Mouse (Mus musculus) T-helper 17 cell (primary cell): Measurements from ENCODE around the gene Kcnk3.

Source experiments
- in situ Hi-C, 2 experiments: fragments of 300-600 bp; cut with MboI, MseI; formaldehyde crosslinking; loops; 1 replicate in 1 of 2; 2 replicates in 1 of 2; pipeline ENCODE4 v1.15.1; 2025; ENCODE audit warnings: high pct_unique_total_duplicates in 2 of 2

Kcnk3 gene

DNA sequence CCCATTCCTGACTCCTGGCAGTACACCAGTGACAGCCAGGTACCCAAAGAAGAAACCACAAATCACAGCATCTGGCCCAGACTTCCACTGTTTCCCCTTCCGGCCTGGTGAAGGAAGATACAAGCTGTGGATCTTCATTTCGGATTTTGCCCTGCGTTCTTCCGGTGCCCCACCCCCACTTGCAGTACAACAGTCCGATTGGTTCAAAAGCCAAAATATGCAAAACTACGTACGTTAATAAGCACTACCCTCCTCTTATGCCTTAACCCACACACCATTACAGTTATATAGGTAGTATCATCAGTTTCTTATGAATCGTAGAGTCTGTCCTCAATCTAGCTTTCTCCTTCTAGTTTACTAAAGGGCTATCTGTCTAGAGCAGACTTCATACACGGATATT is 77.4 kb downstream of the Kcnk3 start:
- in situ Hi-C loops = loop anchor here in 1 of 2 experiments (10.0 kb wide), 1 partner anchor 1429 kb away; no protein-coding TSS in a partner anchor

GRCm38 (mm10) chr5:30665968-30666367 is 78.0 kb downstream of the Kcnk3 start:
- in situ Hi-C loops = loop anchor here in 1 of 2 experiments (10.0 kb wide), 1 partner anchor 1429 kb away; no protein-coding TSS in a partner anchor

GRCm38 (mm10) chr5:30666391-30667195 is 78.6 kb downstream of the Kcnk3 start, which contains the start of gene Cenpa:
Cenpa (plus strand) TSS chr5:30666777.
- in situ Hi-C loops = loop anchor here in 1 of 2 experiments (10.0 kb wide), 1 partner anchor 1428 kb away; no protein-coding TSS in a partner anchor

GRCm38 (mm10) chr5:30667215-30667614 is 79.2 kb downstream of the Kcnk3 start:
- in situ Hi-C loops = loop anchor here in 1 of 2 experiments (10.0 kb wide), 1 partner anchor 1428 kb away; no protein-coding TSS in a partner anchor

GRCm38 (mm10) chr5:30667686-30668085 is 79.7 kb downstream of the Kcnk3 start:
- in situ Hi-C loops = loop anchor here in 1 of 2 experiments (10.0 kb wide), 1 partner anchor 1427 kb away; no protein-coding TSS in a partner anchor

DNA sequence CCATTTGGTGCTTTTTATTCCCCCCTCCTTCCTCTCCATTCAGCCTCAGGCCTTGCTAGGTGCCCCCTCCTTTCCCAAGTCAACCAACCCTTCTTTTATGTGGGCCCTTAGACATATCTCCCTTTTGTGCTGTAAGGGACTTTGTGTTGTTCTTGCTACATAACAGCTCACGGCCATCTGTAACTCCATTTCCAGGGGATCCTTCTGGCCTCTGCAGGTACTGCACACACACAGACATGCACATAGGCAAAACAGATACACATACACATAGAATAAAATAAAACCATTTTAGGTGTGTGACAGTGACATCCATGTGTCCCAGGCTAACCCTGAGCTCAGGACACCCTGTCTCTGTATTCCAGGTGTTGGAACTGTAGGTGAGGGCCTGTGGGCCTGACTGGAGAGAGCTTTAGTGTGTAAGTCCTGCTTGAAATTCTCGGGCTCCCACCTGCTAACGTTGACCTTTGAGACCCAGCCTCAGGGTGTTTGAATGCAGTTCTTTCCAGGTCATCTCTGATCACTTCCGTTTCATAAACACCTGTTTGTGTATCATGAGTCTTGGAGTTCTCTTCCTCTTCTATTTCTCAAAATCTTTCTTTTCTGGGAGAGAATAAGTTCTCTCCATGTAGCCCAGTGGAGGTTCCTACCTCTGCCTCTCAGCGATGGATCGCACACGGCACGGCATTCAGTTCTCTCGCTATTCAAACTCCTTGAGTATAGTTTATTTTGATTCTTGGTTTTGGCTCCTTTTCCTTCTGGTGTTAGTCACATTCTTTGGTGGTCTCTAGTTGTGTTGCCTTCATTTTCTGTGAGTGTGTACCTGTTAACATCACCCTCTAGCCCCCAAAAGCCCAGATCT is 80.9 kb downstream of the Kcnk3 start:
- in situ Hi-C loops = loop anchor here in 1 of 2 experiments (10.0 kb wide), 1 partner anchor 1426 kb away; no protein-coding TSS in a partner anchor

DNA sequence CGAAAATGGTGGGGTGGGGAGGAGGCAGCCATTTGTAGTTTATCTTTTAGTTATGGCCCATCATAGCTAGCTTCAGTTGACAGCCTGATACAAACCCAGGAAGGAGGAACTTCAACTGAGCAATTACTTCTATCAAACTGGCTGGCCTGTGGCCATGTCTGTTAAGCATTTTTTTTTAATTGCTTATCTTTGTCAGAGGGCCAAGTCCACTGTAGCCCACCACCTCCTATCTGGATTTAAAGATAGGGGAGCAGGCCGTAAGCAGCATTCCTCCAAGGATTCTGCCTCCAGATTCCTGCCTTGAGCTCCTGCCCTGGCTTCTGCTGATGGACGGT is 81.5 kb downstream of the Kcnk3 start:
- in situ Hi-C loops = loop anchor here in 1 of 2 experiments (10.0 kb wide), 1 partner anchor 1425 kb away; no protein-coding TSS in a partner anchor

- in situ Hi-C loops = no loop called here
Measured at GRCm38 (mm10) chr5:30670091-30670490, 82.1 kb downstream of the Kcnk3 start.

- in situ Hi-C loops = no loop called here
Measured at GRCm38 (mm10) chr5:30674001-30674400, 86.0 kb downstream of the Kcnk3 start.
